Mouse (Mus musculus): Measurements from ENCODE around the gene Thsd7a.

- TF ChIP-seq CTCF (conservative IDR thresholded peaks at IDR 0.05 in 1 of 2, IDR thresholded peaks at IDR 0.05 in 1 of 2; ENCODE audit: low read depth in 2 of 2, low read length in 2 of 2): no peak
- TF ChIP-seq POLR2A (IDR thresholded peaks at IDR 0.05; ENCODE audit: low read depth, low read length): no peak
- no peak for TF ChIP-seq JUN (IDR thresholded peaks at IDR 0.05; ENCODE audit: insufficient read depth, low read depth, low read length)
- no peak for TF ChIP-seq ZNF384 (IDR thresholded peaks at IDR 0.05; ENCODE audit: low read depth, low read length)
- no peak for TF ChIP-seq EP300 (IDR thresholded peaks at IDR 0.05; ENCODE audit: low read length)
- no peak for TF ChIP-seq MXI1 (IDR thresholded peaks at IDR 0.05; ENCODE audit: low read depth, low read length)
- no peak for TF ChIP-seq PAX5 (IDR thresholded peaks at IDR 0.05; ENCODE audit: low read length)
- TF ChIP-seq CHD2 (IDR thresholded peaks at IDR 0.05; ENCODE audit: low read length): no peak
- TF ChIP-seq TCF12 (IDR thresholded peaks at IDR 0.05; ENCODE audit: low read depth, low read length): no peak
- no peak for TF ChIP-seq USF1 (IDR thresholded peaks at IDR 0.05; ENCODE audit: low read depth, low read length)
- no peak for TF ChIP-seq ETS1 (conservative IDR thresholded peaks at IDR 0.05; ENCODE audit: low read depth, low read length)
- no peak for TF ChIP-seq RCOR1 (conservative IDR thresholded peaks at IDR 0.05; ENCODE audit: low read depth, low read length)
- no peak for TF ChIP-seq IRF4 (IDR thresholded peaks at IDR 0.05; ENCODE audit: low read depth, low read length)
Observed at GRCm38 (mm10) chr6:12397776-12398522, 351.3 kb downstream of the Thsd7a start.
